Mouse (Mus musculus) erythroblast, embryonic 14.5 days (primary cell): ENCODE data around the gene Tatdn3. TPM values are rescaled to one million over a fixed set of nuclear protein-coding genes. Genes with fewer than 3 reads are reported as not detected.

Experiments
- H3K27me3 ChIP-seq: 2 replicates; pipeline ENCODE4 v1.6.1; 2012; ENCODE audit warnings: inconsistent platforms; ENCODE audit not compliant: control insufficient read depth
- H3K36me3 ChIP-seq: 2 replicates; pipeline ENCODE4 v1.6.1; 2012; ENCODE audit warnings: mild to moderate bottlenecking, inconsistent platforms; ENCODE audit not compliant: control insufficient read depth
- H3K4me1 ChIP-seq: 2 replicates; pipeline ENCODE4 v1.6.1; 2012; ENCODE audit warnings: inconsistent platforms; ENCODE audit not compliant: control insufficient read depth
- H3K4me3 ChIP-seq: replicated peaks from 2 replicates; pipeline ENCODE3; 2012; ENCODE audit warnings: moderate library complexity, mild to moderate bottlenecking, inconsistent platforms
- H3K9me3 ChIP-seq: 2 replicates; pipeline ENCODE4 v1.6.1; 2012; ENCODE audit warnings: low read length, inconsistent platforms, mixed read lengths; ENCODE audit not compliant: control insufficient read depth
- GATA1 ChIP-seq: IDR thresholded peaks from 2 replicates; pipeline ENCODE4 v1.6.1; 2012; ENCODE audit warnings: low read length, inconsistent platforms, mixed read lengths
- TAL1 ChIP-seq: IDR thresholded peaks from 3 replicates; pipeline ENCODE4 v1.6.1; 2012; ENCODE audit warnings: low read length, inconsistent platforms, mixed read lengths
- polyA plus RNA-seq: library from polyadenylated mRNA; stranded (reverse); fragments of >175 nt; gene quantifications from 2 replicates; pipeline ENCODE4 v1.2.3, GENCODE M21; 2012

Gene Tatdn3
- 0.04 and 0.08 TPM in 2 replicates for polyA plus RNA-seq

DNA sequence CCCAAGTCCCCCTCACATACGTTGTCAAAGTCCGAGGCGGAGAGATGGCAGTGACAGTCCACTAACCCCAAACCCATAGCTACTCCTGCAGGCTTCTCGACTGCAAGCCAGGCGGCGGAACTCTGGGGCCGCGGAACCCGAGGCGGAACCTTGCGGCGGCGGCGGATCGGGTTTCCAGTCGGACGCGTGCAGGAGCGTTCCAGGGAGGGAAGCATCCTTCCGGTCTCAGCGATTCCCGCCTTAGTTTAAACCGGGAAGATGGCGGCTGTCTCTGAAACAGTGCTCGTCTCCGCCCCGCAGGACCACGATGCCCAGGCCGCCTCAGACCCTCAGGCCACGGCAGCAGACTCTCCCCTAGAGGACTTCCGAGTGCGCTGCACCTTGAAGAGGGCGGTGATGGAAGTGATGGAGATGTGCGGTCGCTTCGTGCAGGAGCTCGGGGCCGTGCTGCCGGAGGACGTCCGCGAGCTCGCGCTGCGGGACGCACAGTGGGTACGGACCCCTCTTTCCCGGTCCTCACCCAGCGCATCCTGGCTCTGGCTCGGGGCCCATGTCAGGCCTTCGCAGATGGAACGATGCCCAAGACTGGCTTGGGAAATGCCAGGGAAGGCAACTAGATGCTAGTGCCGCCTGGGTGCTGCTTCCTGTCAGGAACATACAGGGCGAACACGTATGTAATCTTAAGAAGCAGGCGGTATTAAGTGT lies at the start of gene Tatdn3, which contains the start of gene Nsl1:
TSS of gene Tatdn3 (minus strand) at position 152 of the 705 bp plus-strand sequence.
TSS of gene Nsl1 (plus strand) at position 232 of the 705 bp plus-strand sequence.
- Histone ChIP-seq H3K4me3 (peak within 1 kb of the TSS; percentile 82), H3K27me3 (no peaks in the 10 kb centered on the region), H3K36me3 (peaks cover 41% of the 10 kb centered on the region), H3K9me3 (no peaks in the 10 kb centered on the region), H3K4me1 (peaks cover 39% of the 10 kb centered on the region)
- TF ChIP-seq TAL1 (no peak), GATA1 (no peak)

GRCm38 (mm10) chr1:191111146-191111545 lies 48.4 kb upstream of the Tatdn3 start:
- H3K36me3 ChIP-seq = no peaks in the 10 kb centered on the region
- no peaks in the 10 kb centered on the region for H3K27me3 ChIP-seq
- H3K4me3 ChIP-seq = no peak overlapping the region
- no peaks in the 10 kb centered on the region for H3K4me1 ChIP-seq
- H3K9me3 ChIP-seq = no peaks in the 10 kb centered on the region
- no peak for TF ChIP-seq TAL1
- no peak for TF ChIP-seq GATA1

- Histone ChIP-seq H3K36me3 (no peaks in the 10 kb centered on the region), H3K27me3 (no peaks in the 10 kb centered on the region), H3K4me1 (no peaks in the 10 kb centered on the region), H3K4me3 (no peak overlapping the region), H3K9me3 (no peaks in the 10 kb centered on the region)
- TF ChIP-seq TAL1 (no peak), GATA1 (no peak)
Measured at GRCm38 (mm10) chr1:191109907-191110306, 47.2 kb upstream of the Tatdn3 start.

DNA sequence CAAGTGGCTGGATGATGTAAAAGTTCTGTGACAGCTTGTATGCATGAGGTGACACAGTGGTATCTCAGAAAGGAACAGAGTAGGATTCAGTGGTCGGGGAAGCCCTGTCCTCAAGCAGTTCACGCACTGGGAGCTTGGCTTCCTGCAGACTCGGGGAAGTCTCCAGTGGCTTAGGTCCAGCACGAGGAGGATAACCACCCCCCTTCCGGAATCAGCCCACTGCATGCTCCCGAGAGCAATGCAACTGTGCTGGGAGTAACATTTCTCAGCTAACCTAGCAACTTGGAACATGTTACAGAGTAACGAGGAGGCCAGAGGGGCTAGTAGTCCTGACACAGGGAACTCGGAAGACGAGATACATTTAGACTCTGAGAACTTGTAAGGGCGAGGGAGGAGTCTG lies 44.6 kb upstream of the Tatdn3 start:
- Histone ChIP-seq H3K4me3 (no peak overlapping the region), H3K27me3 (no peaks in the 10 kb centered on the region), H3K36me3 (no peaks in the 10 kb centered on the region), H3K4me1 (no peaks in the 10 kb centered on the region), H3K9me3 (no peaks in the 10 kb centered on the region)
- TF ChIP-seq GATA1 (no peak), TAL1 (no peak)

DNA sequence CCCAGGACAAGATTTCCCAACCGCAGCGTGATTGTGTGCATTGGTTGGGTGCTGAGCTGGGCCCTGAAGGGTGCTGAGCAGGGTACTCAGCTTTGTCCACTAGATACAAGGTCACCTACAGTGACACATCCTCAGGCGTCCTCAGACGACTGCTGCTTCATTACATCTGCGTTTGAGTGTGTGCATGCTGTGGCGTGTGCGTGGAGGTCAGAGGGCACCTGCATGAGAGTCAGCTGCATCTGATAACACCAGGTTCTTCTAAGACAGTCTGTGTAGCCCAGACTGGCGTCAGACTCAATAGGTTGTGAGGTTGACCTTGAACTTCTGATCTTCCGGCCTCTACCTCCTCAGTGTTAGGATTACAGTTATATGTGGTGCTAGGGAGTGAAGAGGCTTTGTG lies 42.5 kb upstream of the Tatdn3 start:
- TF ChIP-seq GATA1 = no peak
- TF ChIP-seq TAL1 = no peak

DNA sequence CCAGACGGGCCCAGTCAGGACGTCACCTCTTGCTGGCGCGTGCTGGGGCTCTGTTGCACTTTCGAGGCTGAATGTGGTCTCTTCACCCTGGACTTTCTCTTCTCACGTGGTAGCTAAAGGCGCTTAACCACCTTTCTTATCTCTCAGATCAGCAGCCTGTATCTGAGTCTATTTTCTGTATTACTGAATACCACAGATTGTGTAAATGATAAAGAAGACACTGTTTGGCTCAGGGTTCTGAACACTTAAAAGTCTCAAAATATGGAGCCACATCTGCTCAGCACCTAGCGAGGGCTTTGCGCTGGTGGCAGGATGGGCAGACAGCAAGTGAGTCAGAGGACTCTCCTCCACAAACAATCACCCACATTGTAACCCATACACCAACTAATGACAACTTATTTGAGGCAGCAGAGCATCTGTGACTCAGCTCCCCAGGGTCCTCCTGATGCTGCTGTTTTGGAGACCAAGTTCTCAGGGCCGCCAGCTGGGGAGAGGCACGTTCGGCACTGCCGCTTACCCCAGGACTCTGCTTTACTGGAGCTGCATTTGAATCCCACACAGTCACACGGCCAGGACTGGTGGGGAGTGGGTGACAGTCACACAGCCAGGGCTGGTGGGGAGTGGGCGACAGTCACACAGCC lies 40.1 kb upstream of the Tatdn3 start:
- Histone ChIP-seq H3K27me3 (peaks cover 34% of the 10 kb centered on the region), H3K4me3 (no peak overlapping the region), H3K36me3 (no peaks in the 10 kb centered on the region), H3K4me1 (peaks cover 3% of the 10 kb centered on the region), H3K9me3 (peaks cover 4% of the 10 kb centered on the region; the same call in 1 of the 2 replicates)
- TF ChIP-seq GATA1 = no peak
- TF ChIP-seq TAL1 = no peak

More for the DNA sequence above, 42.5 kb upstream of the Tatdn3 start:
- Histone ChIP-seq H3K4me1 (no peaks in the 10 kb centered on the region), H3K9me3 (peaks cover 4% of the 10 kb centered on the region; the same call in 1 of the 2 replicates), H3K27me3 (peaks cover 10% of the 10 kb centered on the region), H3K4me3 (no peak overlapping the region), H3K36me3 (no peaks in the 10 kb centered on the region)

DNA sequence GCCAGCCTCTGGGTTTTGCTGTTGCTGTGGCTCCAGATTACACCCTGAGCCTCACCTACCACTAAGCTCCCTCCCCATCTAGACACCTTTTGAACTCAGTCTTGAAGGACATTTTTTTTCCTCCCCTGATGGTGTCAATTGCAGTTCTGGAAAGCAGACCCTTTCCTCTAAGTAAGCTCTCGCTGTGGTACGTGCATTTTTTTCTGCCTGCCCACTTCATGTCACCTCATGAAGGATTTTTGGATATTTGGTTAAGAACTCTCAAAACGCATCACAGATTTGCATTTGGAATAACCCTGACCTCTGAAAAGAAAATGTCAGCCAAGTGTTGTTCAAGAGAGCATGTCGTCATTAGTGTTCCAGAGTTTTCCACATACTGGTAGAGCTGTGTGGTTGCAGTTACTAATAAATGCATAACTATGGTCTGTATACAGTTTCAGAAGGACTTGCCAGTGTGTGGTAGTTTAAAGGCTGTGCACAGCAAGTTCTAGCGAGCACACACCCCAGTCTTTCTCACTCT lies 37.1 kb upstream of the Tatdn3 start:
- TF ChIP-seq GATA1 (no peak), TAL1 (no peak)
- Histone ChIP-seq H3K27me3 (peaks cover 61% of the 10 kb centered on the region), H3K4me1 (peaks cover 4% of the 10 kb centered on the region), H3K9me3 (peaks cover 4% of the 10 kb centered on the region; the same call in 1 of the 2 replicates), H3K36me3 (no peaks in the 10 kb centered on the region), H3K4me3 (no peak overlapping the region)

GRCm38 (mm10) chr1:191099114-191099513 lies 36.4 kb upstream of the Tatdn3 start:
- Histone ChIP-seq H3K9me3 (peaks cover 4% of the 10 kb centered on the region; the same call in 1 of the 2 replicates), H3K4me1 (peaks cover 4% of the 10 kb centered on the region), H3K27me3 (peaks cover 62% of the 10 kb centered on the region), H3K36me3 (no peaks in the 10 kb centered on the region), H3K4me3 (no peak overlapping the region)
- TF ChIP-seq GATA1 = no peak
- no peak for TF ChIP-seq TAL1
